Mouse (Mus musculus): ENCODE results near the gene Nrde2. TPM values are rescaled to one million over a fixed set of nuclear protein-coding genes. Genes with fewer than 3 reads are reported as not detected.
A peak's percentile ranks its signal among the peaks of the same experiment; 100 is the strongest.

Gene Nrde2
- polyA plus RNA-seq, 1 experiment = 17.6 TPM

DNA sequence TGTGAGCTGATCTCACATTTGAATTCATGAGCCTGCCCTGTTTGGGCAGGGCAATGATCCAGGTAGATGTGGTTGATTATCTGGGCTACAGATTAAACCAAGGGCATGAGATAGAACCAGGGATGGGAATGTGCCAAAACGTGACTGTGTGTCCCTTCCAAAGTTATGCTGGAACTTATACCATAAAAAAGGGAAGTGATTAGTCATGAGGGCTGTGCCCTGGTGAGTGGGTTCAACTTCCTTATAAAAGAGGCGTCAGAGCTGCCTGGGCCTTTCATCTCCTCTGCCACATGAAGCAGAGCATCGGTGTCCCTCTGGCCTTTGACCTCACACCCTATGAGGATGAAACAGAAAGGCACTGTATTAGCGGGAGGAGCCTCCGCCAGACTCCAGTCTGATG is 24.5 kb upstream of the Nrde2 start:
- H3K9ac ChIP-seq (ENCODE audit: low read depth, poor library complexity, severe bottlenecking) = no peak overlapping the region
- no peaks in the 10 kb centered on the region for H3K9me3 ChIP-seq (replicated peaks; ENCODE audit: control insufficient read depth, insufficient read depth, low read length, poor library complexity, severe bottlenecking)
- H3K27me3 ChIP-seq (ENCODE audit: control insufficient read depth, insufficient read depth, low read length, poor library complexity, severe bottlenecking) = no peaks in the 10 kb centered on the region
- H3K4me1 ChIP-seq (ENCODE audit: control insufficient read depth, insufficient read depth, low read length) = no peaks in the 10 kb centered on the region
- no peak overlapping the region for H3K27ac ChIP-seq (ENCODE audit: insufficient read depth, low read length)
- no peaks in the 10 kb centered on the region for H3K36me3 ChIP-seq (ENCODE audit: control insufficient read depth, insufficient read depth, low read length, poor library complexity, severe bottlenecking)
- TF ChIP-seq POLR2A (IDR thresholded peaks at IDR 0.05; ENCODE audit: insufficient read depth, low read length) = no peak
- TF ChIP-seq EP300 (IDR thresholded peaks at IDR 0.05; ENCODE audit: insufficient read depth, low read depth, low read length) = no peak
- no peak for TF ChIP-seq CTCF (IDR thresholded peaks at IDR 0.05; ENCODE audit: low read depth, low read length)
- H3K4me3 ChIP-seq (ENCODE audit: low read depth, low read length) = no peak overlapping the region

DNA sequence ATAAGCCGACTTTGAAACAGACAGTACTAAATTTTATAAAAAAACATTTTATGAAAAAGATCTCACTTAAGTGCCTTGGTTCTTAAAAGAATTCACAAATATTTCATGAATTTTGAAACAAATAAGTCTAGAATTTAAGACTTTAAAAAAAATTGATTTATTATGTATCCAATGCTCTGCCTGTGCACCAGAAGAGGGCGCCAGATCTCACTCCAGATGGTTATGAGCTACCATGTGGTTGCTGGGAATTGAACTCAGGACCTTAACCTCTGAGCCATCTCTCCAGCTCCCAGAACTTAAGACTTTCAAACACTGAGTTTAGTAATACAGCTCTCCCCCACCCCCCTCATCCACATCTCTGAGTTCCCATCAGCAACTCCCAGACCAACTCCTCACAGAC is 23.2 kb upstream of the Nrde2 start:
- Histone ChIP-seq H3K4me1 (ENCODE audit: control insufficient read depth, insufficient read depth, low read length) (no peaks in the 10 kb centered on the region), H3K27me3 (ENCODE audit: control insufficient read depth, insufficient read depth, low read length, poor library complexity, severe bottlenecking) (no peaks in the 10 kb centered on the region), H3K27ac (ENCODE audit: insufficient read depth, low read length) (no peak overlapping the region), H3K9ac (ENCODE audit: low read depth, poor library complexity, severe bottlenecking) (no peak overlapping the region), H3K4me3 (ENCODE audit: low read depth, low read length) (no peak overlapping the region), H3K9me3 (replicated peaks; ENCODE audit: control insufficient read depth, insufficient read depth, low read length, poor library complexity, severe bottlenecking) (no peaks in the 10 kb centered on the region), H3K36me3 (ENCODE audit: control insufficient read depth, insufficient read depth, low read length, poor library complexity, severe bottlenecking) (no peaks in the 10 kb centered on the region)
- no peak for TF ChIP-seq EP300 (IDR thresholded peaks at IDR 0.05; ENCODE audit: insufficient read depth, low read depth, low read length)
- TF ChIP-seq CTCF (IDR thresholded peaks at IDR 0.05; ENCODE audit: low read depth, low read length) = peak; percentile 26

DNA sequence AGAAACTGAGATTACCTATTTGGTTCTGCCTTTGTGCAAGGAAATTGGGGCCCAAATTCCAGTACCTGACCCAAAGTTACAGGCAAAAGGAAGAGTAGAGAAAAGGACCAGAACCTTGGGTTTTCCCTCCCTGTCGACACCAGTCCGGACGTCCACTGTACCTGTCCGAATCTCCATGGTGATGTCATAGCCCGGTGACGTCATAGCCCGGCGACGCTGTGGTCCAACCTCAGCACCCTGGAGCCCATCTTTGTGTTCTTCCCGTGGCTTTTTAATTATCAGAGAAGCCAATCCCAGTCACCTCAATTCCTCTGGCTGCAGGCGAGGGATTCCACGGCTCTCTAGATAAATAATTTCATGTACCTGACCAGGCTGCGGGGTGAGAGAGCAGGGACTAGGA is 21.3 kb upstream of the Nrde2 start:
- H3K4me3 ChIP-seq (ENCODE audit: low read depth, low read length) = peak overlapping the region; percentile 97
- H3K27ac ChIP-seq (ENCODE audit: insufficient read depth, low read length) = no peak overlapping the region
- TF ChIP-seq EP300 (IDR thresholded peaks at IDR 0.05; ENCODE audit: insufficient read depth, low read depth, low read length) (0 out of 2 replicates have a peak, but pooled peaks have one; percentile 27), POLR2A (IDR thresholded peaks at IDR 0.05; ENCODE audit: insufficient read depth, low read length) (no peak)
- H3K9me3 ChIP-seq (replicated peaks; ENCODE audit: control insufficient read depth, insufficient read depth, low read length, poor library complexity, severe bottlenecking) = no peaks in the 10 kb centered on the region
- H3K4me1 ChIP-seq (ENCODE audit: control insufficient read depth, insufficient read depth, low read length) = no peaks in the 10 kb centered on the region
- no peaks in the 10 kb centered on the region for H3K36me3 ChIP-seq (ENCODE audit: control insufficient read depth, insufficient read depth, low read length, poor library complexity, severe bottlenecking)
- H3K27me3 ChIP-seq (ENCODE audit: control insufficient read depth, insufficient read depth, low read length, poor library complexity, severe bottlenecking) = no peaks in the 10 kb centered on the region
- peak overlapping the region; percentile 84 for H3K9ac ChIP-seq (ENCODE audit: low read depth, poor library complexity, severe bottlenecking)

GRCm38 (mm10) chr12:100178898-100179440 is 19.5 kb upstream of the Nrde2 start:
- no peaks in the 10 kb centered on the region for H3K4me1 ChIP-seq (ENCODE audit: control insufficient read depth, insufficient read depth, low read length)
- TF ChIP-seq CTCF (IDR thresholded peaks at IDR 0.05; ENCODE audit: low read depth, low read length) (no peak), POLR2A (IDR thresholded peaks at IDR 0.05; ENCODE audit: insufficient read depth, low read length) (no peak), EP300 (IDR thresholded peaks at IDR 0.05; ENCODE audit: insufficient read depth, low read depth, low read length) (no peak)
- no peak overlapping the region for H3K9ac ChIP-seq (ENCODE audit: low read depth, poor library complexity, severe bottlenecking)

GRCm38 (mm10) chr12:100176469-100177056 is 17.1 kb upstream of the Nrde2 start:
- Histone ChIP-seq H3K9me3 (replicated peaks; ENCODE audit: control insufficient read depth, insufficient read depth, low read length, poor library complexity, severe bottlenecking) (no peaks in the 10 kb centered on the region), H3K4me3 (ENCODE audit: low read depth, low read length) (no peak overlapping the region), H3K36me3 (ENCODE audit: control insufficient read depth, insufficient read depth, low read length, poor library complexity, severe bottlenecking) (no peaks in the 10 kb centered on the region), H3K27ac (ENCODE audit: insufficient read depth, low read length) (no peak overlapping the region), H3K4me1 (ENCODE audit: control insufficient read depth, insufficient read depth, low read length) (no peaks in the 10 kb centered on the region), H3K9ac (ENCODE audit: low read depth, poor library complexity, severe bottlenecking) (no peak overlapping the region), H3K27me3 (ENCODE audit: control insufficient read depth, insufficient read depth, low read length, poor library complexity, severe bottlenecking) (no peaks in the 10 kb centered on the region)
- TF ChIP-seq EP300 (IDR thresholded peaks at IDR 0.05; ENCODE audit: insufficient read depth, low read depth, low read length) = no peak
- TF ChIP-seq CTCF (IDR thresholded peaks at IDR 0.05; ENCODE audit: low read depth, low read length) = no peak
- TF ChIP-seq POLR2A (IDR thresholded peaks at IDR 0.05; ENCODE audit: insufficient read depth, low read length) = no peak

More at GRCm38 (mm10) chr12:100178898-100179440, 19.5 kb upstream of the Nrde2 start:
- H3K9me3 ChIP-seq (replicated peaks; ENCODE audit: control insufficient read depth, insufficient read depth, low read length, poor library complexity, severe bottlenecking) = no peaks in the 10 kb centered on the region
- no peak overlapping the region for H3K27ac ChIP-seq (ENCODE audit: insufficient read depth, low read length)
- H3K4me3 ChIP-seq (ENCODE audit: low read depth, low read length) = no peak overlapping the region
- H3K27me3 ChIP-seq (ENCODE audit: control insufficient read depth, insufficient read depth, low read length, poor library complexity, severe bottlenecking) = no peaks in the 10 kb centered on the region
- no peaks in the 10 kb centered on the region for H3K36me3 ChIP-seq (ENCODE audit: control insufficient read depth, insufficient read depth, low read length, poor library complexity, severe bottlenecking)

- no peaks in the 10 kb centered on the region for H3K36me3 ChIP-seq (ENCODE audit: control insufficient read depth, insufficient read depth, low read length, poor library complexity, severe bottlenecking)
- H3K9ac ChIP-seq (ENCODE audit: low read depth, poor library complexity, severe bottlenecking) = no peak overlapping the region
- peaks cover 1% of the 10 kb centered on the region for H3K4me1 ChIP-seq (ENCODE audit: control insufficient read depth, insufficient read depth, low read length)
- H3K27me3 ChIP-seq (ENCODE audit: control insufficient read depth, insufficient read depth, low read length, poor library complexity, severe bottlenecking) = no peaks in the 10 kb centered on the region
- TF ChIP-seq CTCF (IDR thresholded peaks at IDR 0.05; ENCODE audit: low read depth, low read length) (no peak), POLR2A (IDR thresholded peaks at IDR 0.05; ENCODE audit: insufficient read depth, low read length) (no peak), EP300 (IDR thresholded peaks at IDR 0.05; ENCODE audit: insufficient read depth, low read depth, low read length) (no peak)
- H3K9me3 ChIP-seq (replicated peaks; ENCODE audit: control insufficient read depth, insufficient read depth, low read length, poor library complexity, severe bottlenecking) = no peaks in the 10 kb centered on the region
- no peak overlapping the region for H3K4me3 ChIP-seq (ENCODE audit: low read depth, low read length)
- H3K27ac ChIP-seq (ENCODE audit: insufficient read depth, low read length) = no peak overlapping the region
These were observed 13.0 kb upstream of the Nrde2 start for GRCm38 (mm10) chr12:100172481-100172880.
